Mouse (Mus musculus): ENCODE measurements at regions not wholly inside any gene's neighbourhood (a gene's known extent, or its start where the extent isn't known, plus 50 kb on each side); places are given as distances from the start of the nearest gene placed in this dataset.

DNA sequence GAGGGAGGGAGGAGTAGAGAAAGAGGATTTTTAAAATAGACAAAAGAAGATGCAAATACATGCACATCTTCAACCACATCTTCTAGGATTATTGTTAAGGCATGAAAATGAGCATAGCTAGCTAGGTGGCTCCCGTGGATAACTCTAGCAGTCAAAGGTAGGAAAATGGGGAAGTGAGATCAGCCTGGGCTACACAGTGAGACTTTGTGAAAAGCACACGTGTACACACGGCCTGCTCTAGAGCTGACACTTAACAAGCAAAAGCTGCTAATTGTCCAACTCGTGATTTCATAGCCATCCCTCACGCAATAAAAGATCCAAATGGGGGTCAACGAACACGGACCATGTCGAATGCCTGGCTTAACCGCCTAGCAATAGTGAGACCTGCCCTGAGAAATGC is 642.0 kb upstream of the Sox9 start:
- Histone ChIP-seq H3K27ac (replicated peaks) (no peak overlapping the region), H3K9me3 (no peaks in the 10 kb centered on the region), H3K36me3 (replicated peaks) (no peaks in the 10 kb centered on the region), H3K4me3 (no peak overlapping the region), H3K27me3 (replicated peaks; ENCODE audit: low read depth, poor library complexity, severe bottlenecking) (0 out of 2 replicates have a peak, but pooled peaks cover 6% of the 10 kb centered on the region), H3K4me1 (peaks cover 38% of the 10 kb centered on the region)
- 80% methylated on average over 9 of the region's 9 CpGs for WGBS
- DNase-seq (ENCODE audit: low spot score), result no peak

GRCm38 (mm10) chr11:112140495-112140894 is 641.5 kb upstream of the Sox9 start:
- H3K27me3 ChIP-seq (replicated peaks; ENCODE audit: low read depth, poor library complexity, severe bottlenecking), result 0 out of 2 replicates have a peak, but pooled peaks cover 6% of the 10 kb centered on the region
- WGBS, result 65% methylated on average over 4 of the region's 4 CpGs
- peaks cover 38% of the 10 kb centered on the region for H3K4me1 ChIP-seq
- no peaks in the 10 kb centered on the region for H3K9me3 ChIP-seq
- H3K4me3 ChIP-seq, result no peak overlapping the region
- no peaks in the 10 kb centered on the region for H3K36me3 ChIP-seq (replicated peaks)
- no peak overlapping the region for H3K27ac ChIP-seq (replicated peaks)
- DNase-seq (ENCODE audit: low spot score), result no peak

GRCm38 (mm10) chr11:112140912-112141311 is 641.1 kb upstream of the Sox9 start:
- DNase-seq (ENCODE audit: low spot score), result no peak
- no peaks in the 10 kb centered on the region for H3K9me3 ChIP-seq
- H3K27ac ChIP-seq (replicated peaks), result no peak overlapping the region
- WGBS, result 59% methylated on average over 9 of the region's 9 CpGs
- H3K27me3 ChIP-seq (replicated peaks; ENCODE audit: low read depth, poor library complexity, severe bottlenecking), result 0 out of 2 replicates have a peak, but pooled peaks cover 6% of the 10 kb centered on the region
- H3K4me1 ChIP-seq, result peaks cover 38% of the 10 kb centered on the region
- H3K36me3 ChIP-seq (replicated peaks), result no peaks in the 10 kb centered on the region
- H3K4me3 ChIP-seq, result no peak overlapping the region

- WGBS, result 88% methylated on average over 3 of the region's 3 CpGs
- no peak for DNase-seq (ENCODE audit: low spot score)
- H3K27ac ChIP-seq (replicated peaks), result no peak overlapping the region
These were observed 630.0 kb upstream of the Sox9 start for GRCm38 (mm10) chr11:112152051-112152450.

DNA sequence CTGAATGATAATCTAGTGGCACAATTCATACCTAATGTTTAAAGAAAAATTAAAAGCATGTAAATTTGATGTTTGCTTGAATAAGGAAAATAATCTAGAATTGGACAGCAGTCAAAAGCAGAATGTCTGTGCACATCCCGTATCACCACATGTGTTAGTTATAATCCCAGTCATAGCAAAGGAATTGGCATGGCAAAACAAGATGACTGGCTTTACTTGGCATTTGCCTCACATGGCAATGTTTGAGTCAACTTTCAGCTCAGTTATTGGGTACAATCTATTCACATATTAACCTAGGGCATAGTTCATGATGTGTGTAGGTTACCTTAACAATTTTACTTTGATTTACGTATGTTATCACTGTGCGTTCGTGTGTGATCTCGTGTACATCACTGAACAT is 628.8 kb upstream of the Sox9 start:
- Histone ChIP-seq H3K4me1 (peaks cover 12% of the 10 kb centered on the region), H3K27ac (replicated peaks) (no peak overlapping the region), H3K9me3 (no peaks in the 10 kb centered on the region), H3K36me3 (replicated peaks) (no peaks in the 10 kb centered on the region), H3K27me3 (replicated peaks; ENCODE audit: low read depth, poor library complexity, severe bottlenecking) (no peaks in the 10 kb centered on the region), H3K4me3 (no peak overlapping the region)
- WGBS, result 91% methylated on average over 5 of the region's 5 CpGs
- no peak for DNase-seq (ENCODE audit: low spot score)

More at GRCm38 (mm10) chr11:112152051-112152450, 630.0 kb upstream of the Sox9 start:
- peaks cover 12% of the 10 kb centered on the region for H3K4me1 ChIP-seq
- H3K36me3 ChIP-seq (replicated peaks), result no peaks in the 10 kb centered on the region
- no peaks in the 10 kb centered on the region for H3K9me3 ChIP-seq
- no peaks in the 10 kb centered on the region for H3K27me3 ChIP-seq (replicated peaks; ENCODE audit: low read depth, poor library complexity, severe bottlenecking)
- H3K4me3 ChIP-seq, result no peak overlapping the region

DNA sequence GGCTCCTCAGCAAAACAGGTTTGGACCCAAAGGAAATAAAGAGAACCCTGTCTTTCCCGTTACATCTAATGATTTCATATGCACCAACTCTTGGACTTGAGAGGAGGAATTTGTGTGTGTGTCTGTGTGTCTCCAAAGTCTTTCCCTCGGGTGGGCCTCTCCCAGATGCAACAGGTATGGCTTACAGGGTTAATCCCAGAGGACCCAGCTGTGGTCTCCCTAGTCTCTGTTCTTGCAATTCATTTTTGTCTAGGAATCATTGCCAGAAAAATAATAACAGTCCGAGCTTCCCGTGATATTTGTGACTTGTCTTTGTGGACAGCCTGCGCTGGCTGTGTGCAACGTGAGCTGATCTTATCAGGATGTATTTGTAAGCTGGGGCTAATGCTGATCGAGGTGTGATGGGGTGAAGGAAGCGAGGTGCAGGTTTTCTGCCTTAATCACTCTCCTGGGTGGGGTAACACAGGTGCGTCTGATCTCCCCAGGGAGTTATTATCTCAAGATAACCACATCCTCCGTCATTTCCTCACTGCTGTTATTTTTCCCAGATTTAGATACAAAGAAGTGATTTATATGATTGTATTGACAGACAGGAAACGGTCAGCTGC is 627.2 kb upstream of the Sox9 start:
- H3K4me1 ChIP-seq, result peaks cover 12% of the 10 kb centered on the region
- WGBS, result 51% methylated on average over 11 of the region's 11 CpGs

DNA sequence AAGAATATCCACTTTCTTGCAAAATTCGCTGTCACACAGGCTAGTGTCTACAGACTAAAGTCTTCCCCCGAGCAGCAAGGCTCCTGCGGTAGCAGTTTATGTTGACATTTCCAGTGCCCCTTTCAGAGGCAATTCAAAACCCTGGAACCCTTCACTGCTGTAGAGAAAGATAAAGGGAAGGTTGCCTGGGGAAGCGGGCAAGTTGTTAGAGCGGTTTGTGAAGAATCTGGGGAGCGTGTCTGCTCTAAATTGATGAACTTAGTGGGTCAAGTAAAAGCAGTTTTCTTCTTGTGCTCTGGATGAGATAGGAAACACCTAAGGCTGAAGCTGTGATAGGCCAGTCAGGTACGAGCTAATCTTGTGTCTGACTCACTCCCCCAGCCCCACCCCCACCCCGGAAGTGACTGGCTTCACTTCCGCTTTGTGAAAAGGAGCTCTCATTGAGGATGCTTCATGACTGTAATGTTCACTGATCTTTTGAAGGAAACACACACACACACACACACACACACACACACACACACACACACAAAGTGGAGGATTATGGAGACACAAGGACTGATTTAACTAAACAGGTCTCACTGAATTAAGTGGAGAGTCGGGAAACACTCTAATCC is 626.6 kb upstream of the Sox9 start:
- 36% methylated on average over 10 of the region's 10 CpGs for WGBS
- H3K9me3 ChIP-seq, result no peaks in the 10 kb centered on the region
- peaks cover 12% of the 10 kb centered on the region for H3K4me1 ChIP-seq
- H3K27me3 ChIP-seq (replicated peaks; ENCODE audit: low read depth, poor library complexity, severe bottlenecking), result no peaks in the 10 kb centered on the region
- H3K4me3 ChIP-seq, result peak overlapping the region; percentile 13; the same call in 1 of the 2 replicates
- DNase-seq (ENCODE audit: low spot score), result no peak
- H3K27ac ChIP-seq (replicated peaks), result peak overlapping the region; percentile 48; the same call in 1 of the 2 replicates
- H3K36me3 ChIP-seq (replicated peaks), result no peaks in the 10 kb centered on the region

More for the DNA sequence above, 627.2 kb upstream of the Sox9 start:
- Histone ChIP-seq H3K36me3 (replicated peaks) (no peaks in the 10 kb centered on the region), H3K27me3 (replicated peaks; ENCODE audit: low read depth, poor library complexity, severe bottlenecking) (no peaks in the 10 kb centered on the region), H3K9me3 (no peaks in the 10 kb centered on the region), H3K27ac (replicated peaks) (no peak overlapping the region; the same call in 1 of the 2 replicates), H3K4me3 (no peak overlapping the region)
- DNase-seq (ENCODE audit: low spot score), result no peak

- H3K36me3 ChIP-seq (replicated peaks), result no peaks in the 10 kb centered on the region
- 53% methylated on average over 7 of the region's 7 CpGs for WGBS
- DNase-seq (ENCODE audit: low spot score), result no peak
These were observed 618.3 kb upstream of the Sox9 start for GRCm38 (mm10) chr11:112163681-112164265.

DNA sequence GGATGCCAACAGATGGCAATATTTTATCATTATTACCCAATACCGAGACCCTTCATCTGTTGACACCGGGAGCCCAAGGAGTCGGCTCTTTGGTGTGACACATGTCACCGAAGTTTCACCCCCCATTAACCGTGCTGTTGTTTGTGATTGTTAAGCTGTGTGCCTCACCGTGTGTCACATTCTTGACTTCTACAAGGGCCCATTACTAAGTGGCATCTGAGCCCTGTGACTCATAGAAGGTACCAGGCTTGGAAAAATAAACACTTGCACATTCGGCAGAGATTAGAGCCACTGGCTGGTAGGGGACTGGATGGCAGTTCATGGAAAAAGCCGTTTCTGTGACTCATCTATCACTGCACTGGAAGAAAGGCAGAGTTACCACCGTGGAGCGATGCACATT is 608.4 kb upstream of the Sox9 start:
- Histone ChIP-seq H3K4me1 (no peaks in the 10 kb centered on the region), H3K36me3 (replicated peaks) (no peaks in the 10 kb centered on the region), H3K4me3 (no peak overlapping the region), H3K27me3 (replicated peaks; ENCODE audit: low read depth, poor library complexity, severe bottlenecking) (no peaks in the 10 kb centered on the region), H3K27ac (replicated peaks) (no peak overlapping the region), H3K9me3 (no peaks in the 10 kb centered on the region)
- no peak for DNase-seq (ENCODE audit: low spot score)
- 79% methylated on average over 10 of the region's 10 CpGs for WGBS

More at GRCm38 (mm10) chr11:112163681-112164265, 618.3 kb upstream of the Sox9 start:
- Histone ChIP-seq H3K9me3 (no peaks in the 10 kb centered on the region), H3K4me1 (peaks cover 5% of the 10 kb centered on the region), H3K27me3 (replicated peaks; ENCODE audit: low read depth, poor library complexity, severe bottlenecking) (no peaks in the 10 kb centered on the region), H3K27ac (replicated peaks) (no peak overlapping the region), H3K4me3 (no peak overlapping the region)

DNA sequence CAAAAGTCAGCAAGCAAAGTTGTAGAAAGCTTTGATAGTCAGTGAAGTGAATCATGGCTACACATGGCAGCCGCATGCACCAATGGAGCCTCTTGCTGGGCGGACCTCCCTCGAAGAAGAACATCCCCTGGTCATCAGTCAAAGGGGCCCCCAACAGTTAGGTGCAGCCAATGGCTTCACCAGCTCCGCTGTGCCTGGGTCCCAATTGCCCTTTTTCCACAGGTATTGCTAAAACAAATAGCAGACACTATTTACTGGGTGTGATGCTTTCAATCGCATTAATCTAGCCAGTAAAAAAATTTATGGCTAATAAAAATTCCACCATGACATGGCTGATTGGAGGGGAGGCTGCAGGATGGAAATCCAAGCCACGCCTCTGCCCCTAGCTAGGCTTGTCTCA is 606.7 kb upstream of the Sox9 start:
- no peak overlapping the region for H3K27ac ChIP-seq (replicated peaks)
- H3K27me3 ChIP-seq (replicated peaks; ENCODE audit: low read depth, poor library complexity, severe bottlenecking), result no peaks in the 10 kb centered on the region
- WGBS, result 92% methylated on average over 6 of the region's 6 CpGs
- DNase-seq (ENCODE audit: low spot score), result no peak
- H3K9me3 ChIP-seq, result no peaks in the 10 kb centered on the region
- H3K36me3 ChIP-seq (replicated peaks), result no peaks in the 10 kb centered on the region
- H3K4me3 ChIP-seq, result no peak overlapping the region
- no peaks in the 10 kb centered on the region for H3K4me1 ChIP-seq

GRCm38 (mm10) chr11:112180666-112181065 is 601.4 kb upstream of the Sox9 start:
- H3K27me3 ChIP-seq (replicated peaks; ENCODE audit: low read depth, poor library complexity, severe bottlenecking), result no peaks in the 10 kb centered on the region
- DNase-seq (ENCODE audit: low spot score), result no peak
- no peaks in the 10 kb centered on the region for H3K9me3 ChIP-seq
- no peak overlapping the region for H3K4me3 ChIP-seq
- 85% methylated on average over 10 of the region's 10 CpGs for WGBS
- no peak overlapping the region for H3K27ac ChIP-seq (replicated peaks)
- H3K36me3 ChIP-seq (replicated peaks), result no peaks in the 10 kb centered on the region
- 0 out of 2 replicates have a peak, but pooled peaks cover 2% of the 10 kb centered on the region for H3K4me1 ChIP-seq

DNA sequence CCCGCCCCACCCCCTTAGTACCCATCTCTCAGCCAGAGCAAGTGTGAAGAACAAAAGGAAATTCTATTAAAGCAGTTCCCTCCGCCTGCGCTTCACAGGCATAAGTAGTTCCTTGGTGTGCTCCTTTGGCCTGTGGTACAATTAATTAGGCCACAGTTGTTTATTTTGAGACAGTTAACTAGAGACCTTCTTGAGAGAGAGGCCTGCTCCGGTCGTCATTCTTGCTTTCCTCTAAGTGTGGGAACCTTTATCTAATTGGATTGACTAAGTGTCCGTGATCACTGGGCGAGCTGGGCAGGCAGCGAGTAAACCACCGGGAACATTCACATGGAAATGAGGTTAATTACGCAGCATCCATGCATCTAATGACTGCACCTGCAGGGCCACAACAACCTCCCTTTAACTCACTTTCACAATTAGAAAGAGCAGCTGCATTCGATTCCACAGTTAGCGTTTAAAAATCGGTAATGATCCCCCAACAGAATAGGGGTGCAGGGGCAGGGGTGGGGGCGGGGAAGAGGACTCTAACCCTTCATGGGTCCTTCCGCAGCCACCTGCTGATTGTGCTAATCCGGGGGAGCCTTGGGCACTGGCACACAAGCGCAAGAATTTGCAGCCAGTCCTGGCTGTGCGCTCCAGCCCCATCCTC is 584.3 kb upstream of the Sox9 start:
- Histone ChIP-seq H3K4me3 (peak overlapping the region; percentile 30), H3K4me1 (peaks cover 11% of the 10 kb centered on the region), H3K9me3 (no peaks in the 10 kb centered on the region), H3K27me3 (replicated peaks; ENCODE audit: low read depth, poor library complexity, severe bottlenecking) (peaks cover 34% of the 10 kb centered on the region), H3K36me3 (replicated peaks) (no peaks in the 10 kb centered on the region), H3K27ac (replicated peaks) (no peak overlapping the region)
- WGBS, result 9% methylated on average over 18 of the region's 18 CpGs
- peak; percentile 24 for DNase-seq (ENCODE audit: low spot score)

Measured in embryonic facial prominence, embryonic 10.5 days (tissue).